Mouse (Mus musculus): ENCODE measurements around the gene Cox4i2. TPM values are rescaled to one million over a fixed set of nuclear protein-coding genes. Genes with fewer than 3 reads are reported as not detected.

Gene Cox4i2
- total and polyA plus RNA-seq, 2 experiments: 0.31 TPM; not detected in 1

DNA sequence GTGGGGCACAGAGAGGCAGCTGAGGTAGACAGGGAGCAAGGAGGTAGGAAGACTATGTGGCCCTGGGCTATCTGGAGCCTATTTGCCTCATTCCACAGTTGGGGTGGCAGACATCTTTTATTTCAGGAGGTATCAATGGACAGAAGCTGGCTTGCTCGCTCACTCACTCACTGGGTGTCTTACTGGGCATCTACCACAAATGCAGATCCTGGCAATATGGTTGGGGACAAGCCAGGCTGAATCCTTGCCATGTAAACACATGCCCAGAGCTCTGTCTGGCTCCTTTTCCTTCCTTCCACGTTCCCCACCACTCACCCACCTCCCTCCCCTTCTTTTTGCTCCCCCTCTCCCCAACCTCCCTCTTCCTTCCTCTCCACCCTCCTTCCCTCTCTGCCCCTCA is 3.5 kb downstream of the Cox4i2 start:
- H3K36me3 ChIP-seq (ENCODE audit: control insufficient read depth, insufficient read depth, low read length): no peaks in the 10 kb centered on the region
- no peaks in the 10 kb centered on the region for H3K79me2 ChIP-seq (ENCODE audit: control insufficient read depth, insufficient read depth, low read length)
- no peak overlapping the region for H3K27ac ChIP-seq (replicated peaks; ENCODE audit: insufficient read depth, low read depth, low read length)
- H3K4me3 ChIP-seq (ENCODE audit: insufficient read depth, low read depth, low read length): no peak overlapping the region
- no peaks in the 10 kb centered on the region for H3K4me1 ChIP-seq (ENCODE audit: control insufficient read depth, insufficient read depth, low read length)
- TF ChIP-seq POLR2A (IDR thresholded peaks at IDR 0.05; ENCODE audit: extremely low read depth, insufficient read depth, low read length) (no peak), CTCF (IDR thresholded peaks at IDR 0.05; ENCODE audit: low read depth, low read length) (no peak)
- no peaks in the 10 kb centered on the region for H3K27me3 ChIP-seq (ENCODE audit: control insufficient read depth, insufficient read depth, low read length)
- 70% methylated on average over 2 of the region's 2 CpGs for WGBS
- no peak overlapping the region for H3K9ac ChIP-seq (ENCODE audit: low read depth, low read length)
- DNase-seq (ENCODE audit: extremely low read depth, low read depth, low spot score): no peak

DNA sequence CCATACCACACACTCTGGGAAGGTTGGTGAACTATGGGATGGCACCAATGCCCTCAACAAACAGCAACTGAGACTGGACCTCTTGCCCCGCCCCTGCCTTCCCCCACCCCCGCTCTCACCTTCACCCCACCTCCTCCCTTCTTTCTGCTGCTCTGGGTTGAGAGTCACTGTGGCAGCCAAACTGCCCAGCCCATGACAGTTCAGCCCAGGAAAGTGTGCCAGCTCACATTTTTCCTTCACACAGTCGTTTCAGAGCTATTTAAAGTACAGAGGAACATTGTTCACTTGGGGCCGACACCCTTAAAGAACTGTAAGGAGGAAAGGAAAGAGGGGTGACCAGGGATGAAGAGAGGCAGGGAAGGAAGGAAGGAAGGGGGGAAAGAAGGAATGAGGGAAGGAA is 4.4 kb downstream of the Cox4i2 start:
- H3K9ac ChIP-seq (ENCODE audit: low read depth, low read length): no peak overlapping the region
- no peak overlapping the region for H3K4me3 ChIP-seq (ENCODE audit: insufficient read depth, low read depth, low read length)
- H3K27ac ChIP-seq (replicated peaks; ENCODE audit: insufficient read depth, low read depth, low read length): no peak overlapping the region
- DNase-seq (ENCODE audit: extremely low read depth, low read depth, low spot score): no peak
- H3K79me2 ChIP-seq (ENCODE audit: control insufficient read depth, insufficient read depth, low read length): no peaks in the 10 kb centered on the region
- no peaks in the 10 kb centered on the region for H3K36me3 ChIP-seq (ENCODE audit: control insufficient read depth, insufficient read depth, low read length)
- H3K27me3 ChIP-seq (ENCODE audit: control insufficient read depth, insufficient read depth, low read length): no peaks in the 10 kb centered on the region
- H3K4me1 ChIP-seq (ENCODE audit: control insufficient read depth, insufficient read depth, low read length): no peaks in the 10 kb centered on the region
- WGBS: 57% methylated on average over 4 of the region's 4 CpGs
- TF ChIP-seq CTCF (IDR thresholded peaks at IDR 0.05; ENCODE audit: low read depth, low read length): no peak
- no peak for TF ChIP-seq POLR2A (IDR thresholded peaks at IDR 0.05; ENCODE audit: extremely low read depth, insufficient read depth, low read length)

DNA sequence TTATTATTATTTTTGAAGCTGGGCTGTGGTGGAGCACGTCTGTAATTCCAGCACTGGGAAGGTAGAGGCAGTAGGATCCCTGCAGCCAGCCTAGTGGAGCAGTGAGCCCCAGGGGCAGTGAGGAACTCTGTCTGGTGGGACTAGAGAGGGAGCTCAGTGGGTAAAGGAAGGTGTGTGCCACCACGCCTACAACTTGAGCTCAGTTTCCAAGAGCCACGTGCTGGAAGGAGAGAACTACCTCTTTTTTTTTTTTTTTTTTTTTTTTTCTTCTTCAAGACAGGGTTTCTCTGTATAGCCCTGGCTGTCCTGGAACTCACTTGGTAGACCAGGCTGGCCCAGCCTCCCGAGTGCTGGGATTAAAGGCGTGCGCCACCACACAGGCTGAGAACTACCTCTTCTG is 9.3 kb downstream of the Cox4i2 start:
- Histone ChIP-seq H3K36me3 (ENCODE audit: control insufficient read depth, insufficient read depth, low read length) (no peaks in the 10 kb centered on the region), H3K4me1 (ENCODE audit: control insufficient read depth, insufficient read depth, low read length) (peaks cover 2% of the 10 kb centered on the region; the same call in 1 of the 2 replicates), H3K79me2 (ENCODE audit: control insufficient read depth, insufficient read depth, low read length) (no peaks in the 10 kb centered on the region), H3K9ac (ENCODE audit: low read depth, low read length) (no peak overlapping the region), H3K4me3 (ENCODE audit: insufficient read depth, low read depth, low read length) (no peak overlapping the region), H3K27me3 (ENCODE audit: control insufficient read depth, insufficient read depth, low read length) (no peaks in the 10 kb centered on the region), H3K27ac (replicated peaks; ENCODE audit: insufficient read depth, low read depth, low read length) (no peak overlapping the region)
- no peak for DNase-seq (ENCODE audit: extremely low read depth, low read depth, low spot score)
- WGBS: 89% methylated on average over 6 of the region's 6 CpGs
- no peak for TF ChIP-seq POLR2A (IDR thresholded peaks at IDR 0.05; ENCODE audit: extremely low read depth, insufficient read depth, low read length)

DNA sequence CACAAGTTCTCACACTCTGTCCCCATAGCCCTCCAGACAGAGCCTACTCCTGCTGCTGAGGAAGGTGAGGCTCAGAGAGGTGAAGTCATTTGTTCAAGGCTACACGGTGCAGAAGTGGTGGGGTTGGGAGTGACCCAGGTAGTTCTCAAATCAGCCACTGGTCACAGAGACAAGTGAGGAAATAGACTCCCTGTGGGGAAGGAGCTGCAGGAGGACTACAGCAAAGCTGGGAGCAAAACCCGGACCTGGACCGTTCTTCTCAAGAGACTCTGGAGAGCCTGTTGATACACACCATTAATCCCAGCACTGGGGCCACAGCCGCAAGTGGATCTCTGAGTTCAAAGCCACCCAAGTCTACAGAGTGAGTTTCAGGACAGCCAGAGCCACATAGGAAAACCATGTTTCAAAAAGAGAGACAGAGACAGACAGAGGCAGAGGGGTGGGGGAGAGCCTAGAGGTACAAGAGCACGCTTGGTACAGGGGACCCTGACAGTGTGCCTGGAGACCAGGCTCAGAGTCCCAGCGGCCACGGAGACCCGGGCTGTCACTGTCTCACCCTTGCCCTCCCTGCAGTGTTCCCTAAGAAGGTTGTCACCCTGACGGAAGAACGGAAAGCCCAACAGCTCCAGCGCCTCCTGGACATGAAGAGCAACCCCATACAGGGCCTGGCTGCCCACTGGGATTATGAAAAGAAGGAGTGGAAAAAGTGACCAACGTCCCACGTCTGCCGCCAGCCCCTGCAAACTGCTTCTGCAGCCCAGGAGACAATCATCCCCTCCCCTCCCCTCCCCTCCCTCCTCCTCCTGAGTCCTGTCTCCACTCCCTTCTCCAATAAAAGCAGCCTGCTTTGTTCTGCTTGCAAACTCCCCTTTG is 10.4 kb downstream of the Cox4i2 start:
- no peaks in the 10 kb centered on the region for H3K36me3 ChIP-seq (ENCODE audit: control insufficient read depth, insufficient read depth, low read length)
- no peak overlapping the region for H3K9ac ChIP-seq (ENCODE audit: low read depth, low read length)
- no peak overlapping the region for H3K4me3 ChIP-seq (ENCODE audit: insufficient read depth, low read depth, low read length)
- H3K4me1 ChIP-seq (ENCODE audit: control insufficient read depth, insufficient read depth, low read length): peaks cover 2% of the 10 kb centered on the region; the same call in 1 of the 2 replicates
- TF ChIP-seq POLR2A (IDR thresholded peaks at IDR 0.05; ENCODE audit: extremely low read depth, insufficient read depth, low read length): no peak
- no peak for TF ChIP-seq CTCF (IDR thresholded peaks at IDR 0.05; ENCODE audit: low read depth, low read length)
- no peaks in the 10 kb centered on the region for H3K27me3 ChIP-seq (ENCODE audit: control insufficient read depth, insufficient read depth, low read length)
- WGBS: 62% methylated on average over 14 of the region's 14 CpGs
- no peaks in the 10 kb centered on the region for H3K79me2 ChIP-seq (ENCODE audit: control insufficient read depth, insufficient read depth, low read length)
- no peak for DNase-seq (ENCODE audit: extremely low read depth, low read depth, low spot score)
- no peak overlapping the region for H3K27ac ChIP-seq (replicated peaks; ENCODE audit: insufficient read depth, low read depth, low read length)

DNA sequence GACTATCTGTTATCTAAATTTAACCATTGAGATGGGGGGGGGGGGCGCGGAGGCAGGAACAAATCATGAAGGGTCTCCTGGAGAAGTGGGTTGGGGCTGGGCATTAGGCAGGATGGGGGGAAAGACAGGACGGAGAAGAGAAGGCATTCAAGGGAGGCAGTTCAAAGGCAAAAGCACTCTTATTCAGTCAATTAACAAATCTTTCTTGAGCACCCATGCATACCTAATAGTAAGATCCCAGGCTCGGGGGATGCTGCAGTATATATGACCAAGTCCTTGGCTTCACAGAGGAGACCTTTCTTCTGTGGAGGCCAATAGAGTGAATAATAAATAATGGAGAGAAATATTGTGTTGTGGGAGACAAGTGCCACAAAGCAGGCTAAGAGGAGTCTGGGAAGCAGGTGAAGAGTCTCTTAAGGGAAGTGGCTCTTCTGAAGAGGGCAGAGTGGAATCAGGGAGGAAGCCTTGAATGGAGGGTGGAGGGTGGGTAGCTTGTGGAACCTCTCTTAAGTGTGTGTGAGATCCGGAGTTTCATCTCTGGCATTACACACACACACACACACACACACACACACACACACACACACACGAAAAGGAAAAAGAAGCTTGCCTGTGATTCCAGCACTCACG is 11.2 kb downstream of the Cox4i2 start:
- no peak overlapping the region for H3K4me3 ChIP-seq (ENCODE audit: insufficient read depth, low read depth, low read length)
- no peak for DNase-seq (ENCODE audit: extremely low read depth, low read depth, low spot score)
- H3K27me3 ChIP-seq (ENCODE audit: control insufficient read depth, insufficient read depth, low read length): no peaks in the 10 kb centered on the region
- no peaks in the 10 kb centered on the region for H3K36me3 ChIP-seq (ENCODE audit: control insufficient read depth, insufficient read depth, low read length)
- TF ChIP-seq CTCF (IDR thresholded peaks at IDR 0.05; ENCODE audit: low read depth, low read length) (no peak), POLR2A (IDR thresholded peaks at IDR 0.05; ENCODE audit: extremely low read depth, insufficient read depth, low read length) (no peak)
- H3K4me1 ChIP-seq (ENCODE audit: control insufficient read depth, insufficient read depth, low read length): peaks cover 2% of the 10 kb centered on the region; the same call in 1 of the 2 replicates
- H3K9ac ChIP-seq (ENCODE audit: low read depth, low read length): no peak overlapping the region
- H3K79me2 ChIP-seq (ENCODE audit: control insufficient read depth, insufficient read depth, low read length): no peaks in the 10 kb centered on the region
- 66% methylated on average over 7 of the region's 7 CpGs for WGBS
- H3K27ac ChIP-seq (replicated peaks; ENCODE audit: insufficient read depth, low read depth, low read length): no peak overlapping the region

Data from liver, adult 2 months (tissue).